Mouse (Mus musculus): ENCODE results near the gene Pigc. TPM values are rescaled to one million over a fixed set of nuclear protein-coding genes. Genes with fewer than 3 reads are reported as not detected.

The Pigc gene
- polyA plus RNA-seq, 1 experiment from 2014 or later = 35.8 TPM

- H3K4me2 ChIP-seq = no peak overlapping the region
- WGBS = 82% methylated on average over 5 of the region's 5 CpGs
These were observed 9.3 kb downstream of the Pigc start for GRCm38 (mm10) chr1:161978173-161978700.

DNA sequence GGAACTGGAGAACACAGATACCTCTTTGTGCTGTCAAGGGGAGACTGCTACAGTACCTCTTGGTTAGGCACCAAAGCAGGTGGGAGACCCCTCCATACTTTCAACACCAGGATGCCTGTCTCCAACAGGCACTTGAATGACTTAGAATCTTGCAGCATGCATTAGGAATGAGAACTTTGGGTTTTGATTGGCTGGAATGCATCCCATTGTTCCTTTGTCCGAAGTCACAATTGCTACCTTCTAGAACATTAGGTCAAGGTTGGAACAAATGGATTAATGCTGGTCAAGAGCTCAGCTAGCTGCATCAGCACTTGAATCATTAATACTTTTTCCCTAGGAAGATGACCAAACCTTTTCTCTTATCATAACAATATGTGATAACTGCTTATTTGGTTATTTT is 10.6 kb downstream of the Pigc start, which contains the start of gene 4930558K02Rik:
Gene 4930558K02Rik (minus strand): TSS at position 101 of the 400 bp plus-strand sequence.
- H3K4me2 ChIP-seq = no peak within 1 kb of the TSS
- H3K4me3 ChIP-seq (replicated peaks) = no peak within 1 kb of the TSS
- no peaks in the 10 kb centered on the region for H3K27me3 ChIP-seq (replicated peaks)
- peaks cover 17% of the 10 kb centered on the region for H3K4me1 ChIP-seq
- ATAC-seq (ENCODE audit: insufficient read depth, low FRiP score, low read depth) = no peak
- H3K27ac ChIP-seq = no peak within 1 kb of the TSS
- no peaks in the 10 kb centered on the region for H3K36me3 ChIP-seq
- no peak within 1 kb of the TSS for H3K9ac ChIP-seq
- 72% methylated on average over 1 of the region's 1 CpGs for WGBS
- no peaks in the 10 kb centered on the region for H3K9me3 ChIP-seq

More at GRCm38 (mm10) chr1:161978173-161978700, 9.3 kb downstream of the Pigc start:
- no peaks in the 10 kb centered on the region for H3K27me3 ChIP-seq (replicated peaks)
- peaks cover 17% of the 10 kb centered on the region for H3K4me1 ChIP-seq
- H3K9me3 ChIP-seq = no peaks in the 10 kb centered on the region
- H3K36me3 ChIP-seq = no peaks in the 10 kb centered on the region
- H3K27ac ChIP-seq = no peak overlapping the region
- no peak overlapping the region for H3K9ac ChIP-seq
- no peak for ATAC-seq (ENCODE audit: insufficient read depth, low FRiP score, low read depth)
- no peak overlapping the region for H3K4me3 ChIP-seq (replicated peaks)

GRCm38 (mm10) chr1:161980046-161980445 is 11.1 kb downstream of the Pigc start:
- ATAC-seq (ENCODE audit: insufficient read depth, low FRiP score, low read depth) = no peak
- H3K9me3 ChIP-seq = no peaks in the 10 kb centered on the region

DNA sequence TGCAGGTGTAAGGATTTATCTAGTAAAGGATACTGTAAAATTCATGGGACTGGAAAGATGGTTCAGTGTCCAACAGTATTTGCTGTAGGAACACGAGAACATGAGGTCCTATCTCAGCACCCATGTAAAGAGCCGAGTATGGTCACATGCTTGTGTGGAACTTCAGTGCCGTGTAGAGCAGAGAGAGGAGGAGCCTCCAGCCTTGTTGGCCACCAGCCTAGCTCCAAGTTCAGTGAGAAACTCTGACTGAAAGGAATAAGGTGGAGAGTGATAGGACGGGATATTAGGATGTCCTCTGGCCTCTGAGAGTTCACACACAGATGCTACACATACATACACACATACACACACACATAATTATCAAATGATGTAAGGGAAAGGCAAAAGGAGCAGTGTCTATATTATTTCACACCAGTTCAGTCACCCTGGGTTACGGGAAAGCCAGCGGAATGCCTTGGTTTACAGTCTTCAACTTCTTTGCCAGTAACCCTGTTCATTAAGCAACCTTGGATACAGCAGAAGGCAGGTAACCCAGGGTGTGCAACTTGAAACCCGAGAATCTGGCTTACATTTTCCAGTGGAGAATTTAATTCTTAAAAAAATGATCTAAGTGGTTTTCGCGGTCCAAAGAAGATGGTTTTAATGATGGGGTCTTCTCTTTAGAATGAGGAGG is 11.8 kb downstream of the Pigc start:
- H3K4me3 ChIP-seq (replicated peaks) = no peak overlapping the region
- 74% methylated on average over 9 of the region's 9 CpGs for WGBS
- peaks cover 16% of the 10 kb centered on the region for H3K4me1 ChIP-seq
- no peak overlapping the region for H3K4me2 ChIP-seq
- H3K9ac ChIP-seq = no peak overlapping the region
- no peaks in the 10 kb centered on the region for H3K9me3 ChIP-seq
- H3K27ac ChIP-seq = no peak overlapping the region
- no peaks in the 10 kb centered on the region for H3K27me3 ChIP-seq (replicated peaks)
- no peaks in the 10 kb centered on the region for H3K36me3 ChIP-seq
- no peak for ATAC-seq (ENCODE audit: insufficient read depth, low FRiP score, low read depth)

More at GRCm38 (mm10) chr1:161980046-161980445, 11.1 kb downstream of the Pigc start:
- Histone ChIP-seq H3K4me2 (no peak overlapping the region), H3K27ac (no peak overlapping the region), H3K9ac (no peak overlapping the region), H3K4me1 (peaks cover 17% of the 10 kb centered on the region), H3K4me3 (replicated peaks) (no peak overlapping the region), H3K27me3 (replicated peaks) (no peaks in the 10 kb centered on the region), H3K36me3 (no peaks in the 10 kb centered on the region)
- WGBS = 86% methylated on average over 2 of the region's 2 CpGs

DNA sequence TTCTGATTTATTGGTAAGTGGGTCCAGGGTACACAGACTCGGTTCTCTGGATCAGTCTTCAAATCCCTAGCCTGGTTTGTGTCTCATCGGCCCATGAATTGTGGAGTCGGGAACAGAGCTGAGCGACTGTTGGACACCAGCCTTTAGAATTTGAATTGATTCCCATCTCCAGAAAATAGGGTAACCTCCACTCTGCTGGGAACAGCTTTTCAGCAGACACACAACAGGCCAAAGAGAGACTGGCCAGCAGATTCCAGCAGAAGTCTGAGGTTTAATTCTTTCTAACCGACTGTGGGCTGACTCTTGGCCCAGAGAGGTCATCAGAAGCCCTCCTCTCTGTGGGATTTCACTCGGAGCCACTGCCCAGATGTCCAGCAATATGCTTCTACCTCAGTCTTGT is 14.5 kb downstream of the Pigc start:
- no peak overlapping the region for H3K9ac ChIP-seq
- H3K36me3 ChIP-seq = no peaks in the 10 kb centered on the region
- H3K4me1 ChIP-seq = no peaks in the 10 kb centered on the region
- no peak overlapping the region for H3K4me2 ChIP-seq
- no peak overlapping the region for H3K4me3 ChIP-seq (replicated peaks)
- no peaks in the 10 kb centered on the region for H3K9me3 ChIP-seq
- WGBS = 61% methylated on average over 6 of the region's 6 CpGs
- no peak for ATAC-seq (ENCODE audit: insufficient read depth, low FRiP score, low read depth)
- no peaks in the 10 kb centered on the region for H3K27me3 ChIP-seq (replicated peaks)
- H3K27ac ChIP-seq = no peak overlapping the region

DNA sequence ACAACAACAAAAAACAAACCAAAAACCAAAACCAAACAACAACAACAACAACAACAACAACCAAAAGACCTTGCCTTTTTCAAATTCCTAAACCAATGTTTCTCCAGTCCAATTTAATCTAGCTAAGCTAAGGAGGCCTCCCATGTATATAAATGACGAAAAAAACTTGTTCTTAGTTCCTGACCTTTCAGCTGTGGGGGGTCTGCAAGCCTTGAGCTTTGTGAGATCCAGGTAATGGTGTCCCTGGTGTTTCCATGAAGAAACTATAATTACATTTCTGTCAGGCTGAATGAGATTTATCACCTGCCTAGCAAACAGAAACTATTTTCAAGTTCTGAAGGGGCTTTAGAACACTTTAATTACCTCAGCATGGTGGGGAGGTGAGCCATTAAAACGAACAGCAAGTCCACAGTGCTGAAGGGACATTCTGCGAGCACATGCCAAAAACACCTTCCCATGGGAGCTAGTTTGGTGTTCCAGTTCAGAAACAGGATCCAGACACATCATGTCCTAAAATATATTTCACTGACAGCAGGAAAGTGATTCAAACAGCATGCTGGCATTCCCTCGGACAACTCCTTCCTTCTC is 15.1 kb downstream of the Pigc start:
- Histone ChIP-seq H3K4me2 (no peak overlapping the region), H3K9ac (no peak overlapping the region), H3K4me3 (replicated peaks) (no peak overlapping the region), H3K36me3 (no peaks in the 10 kb centered on the region), H3K27me3 (replicated peaks) (no peaks in the 10 kb centered on the region), H3K27ac (no peak overlapping the region), H3K4me1 (no peaks in the 10 kb centered on the region), H3K9me3 (no peaks in the 10 kb centered on the region)
- 28% methylated on average over 4 of the region's 4 CpGs for WGBS
- no peak for ATAC-seq (ENCODE audit: insufficient read depth, low FRiP score, low read depth)

DNA sequence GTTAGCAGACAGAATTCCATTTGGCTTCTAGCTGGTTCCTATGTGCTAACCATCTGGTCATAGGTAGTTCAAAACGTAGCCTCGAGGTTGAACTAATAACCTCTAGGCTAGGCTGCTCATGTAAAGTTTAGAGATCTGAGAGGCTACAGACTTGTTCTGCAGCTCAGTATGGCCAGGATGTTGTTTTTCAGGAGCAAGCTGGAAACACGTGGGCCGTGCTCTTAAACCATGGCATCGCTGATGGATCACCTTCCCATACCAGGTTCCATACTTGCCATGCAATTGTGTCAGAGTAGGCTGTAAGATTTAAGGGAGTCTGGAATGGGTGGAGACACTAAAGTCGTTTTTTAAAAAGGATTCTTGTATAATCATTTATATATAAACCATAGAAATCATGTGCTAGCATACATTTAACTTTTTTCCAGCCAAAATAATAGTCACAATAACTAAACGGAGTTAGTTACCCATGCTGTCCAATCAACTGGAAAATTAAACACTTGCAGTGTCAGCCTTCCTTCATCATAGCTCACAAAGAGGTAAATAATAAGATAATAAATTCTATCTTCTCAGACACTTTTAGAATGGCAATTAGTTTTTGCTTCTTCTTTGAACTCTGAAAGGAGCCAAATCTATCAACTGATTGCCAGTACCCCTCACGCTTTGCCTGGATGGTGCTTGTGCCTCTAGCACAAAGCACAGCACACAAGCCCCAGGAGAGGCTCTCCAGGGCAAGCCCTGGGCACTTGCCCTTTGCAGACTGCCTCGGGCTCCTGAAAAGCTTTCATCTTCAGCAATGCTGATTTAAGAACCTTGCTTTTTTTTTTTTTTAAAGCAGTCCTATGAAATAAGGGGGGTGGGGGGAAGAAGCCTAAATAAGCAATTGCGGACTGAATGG is 21.9 kb downstream of the Pigc start:
- H3K4me1 ChIP-seq = no peaks in the 10 kb centered on the region
- H3K4me2 ChIP-seq = no peak overlapping the region
- H3K36me3 ChIP-seq = no peaks in the 10 kb centered on the region
- no peak overlapping the region for H3K4me3 ChIP-seq (replicated peaks)
- H3K27me3 ChIP-seq (replicated peaks) = no peaks in the 10 kb centered on the region
- H3K9ac ChIP-seq = no peak overlapping the region
- H3K27ac ChIP-seq = no peak overlapping the region
- H3K9me3 ChIP-seq = no peaks in the 10 kb centered on the region
- ATAC-seq (ENCODE audit: insufficient read depth, low FRiP score, low read depth) = no peak
- 53% methylated on average over 10 of the region's 10 CpGs for WGBS

- H3K9me3 ChIP-seq = no peaks in the 10 kb centered on the region
- no peak overlapping the region for H3K27ac ChIP-seq
- H3K4me2 ChIP-seq = no peak overlapping the region
- ATAC-seq (ENCODE audit: insufficient read depth, low FRiP score, low read depth) = no peak
- no peaks in the 10 kb centered on the region for H3K4me1 ChIP-seq
- H3K27me3 ChIP-seq (replicated peaks) = no peaks in the 10 kb centered on the region
- no peaks in the 10 kb centered on the region for H3K36me3 ChIP-seq
- 89% methylated on average over 11 of the region's 11 CpGs for WGBS
- H3K9ac ChIP-seq = no peak overlapping the region
- H3K4me3 ChIP-seq (replicated peaks) = no peak overlapping the region
These were observed 22.9 kb downstream of the Pigc start for GRCm38 (mm10) chr1:161991846-161992245.

GRCm38 (mm10) chr1:161992389-161992788 is 23.4 kb downstream of the Pigc start:
- H3K4me1 ChIP-seq = no peaks in the 10 kb centered on the region

GRCm38 (mm10) chr1:161998781-161999180 is 29.8 kb downstream of the Pigc start:
- H3K27me3 ChIP-seq (replicated peaks) = no peaks in the 10 kb centered on the region
- H3K4me3 ChIP-seq (replicated peaks) = no peak overlapping the region
- no peak overlapping the region for H3K4me2 ChIP-seq
- no peaks in the 10 kb centered on the region for H3K9me3 ChIP-seq
- WGBS = 36% methylated on average over 4 of the region's 4 CpGs
- ATAC-seq (ENCODE audit: insufficient read depth, low FRiP score, low read depth) = no peak
- H3K4me1 ChIP-seq = peaks cover 16% of the 10 kb centered on the region; the same call in 1 of the 2 replicates
- no peaks in the 10 kb centered on the region for H3K36me3 ChIP-seq
- no peak overlapping the region for H3K9ac ChIP-seq
- no peak overlapping the region for H3K27ac ChIP-seq

More at GRCm38 (mm10) chr1:161992389-161992788, 23.4 kb downstream of the Pigc start:
- WGBS = 85% methylated on average over 7 of the region's 7 CpGs
- no peak overlapping the region for H3K9ac ChIP-seq
- H3K36me3 ChIP-seq = no peaks in the 10 kb centered on the region
- no peaks in the 10 kb centered on the region for H3K9me3 ChIP-seq
- no peak overlapping the region for H3K4me2 ChIP-seq
- no peaks in the 10 kb centered on the region for H3K27me3 ChIP-seq (replicated peaks)
- H3K4me3 ChIP-seq (replicated peaks) = no peak overlapping the region
- H3K27ac ChIP-seq = no peak overlapping the region
- ATAC-seq (ENCODE audit: insufficient read depth, low FRiP score, low read depth) = no peak

DNA sequence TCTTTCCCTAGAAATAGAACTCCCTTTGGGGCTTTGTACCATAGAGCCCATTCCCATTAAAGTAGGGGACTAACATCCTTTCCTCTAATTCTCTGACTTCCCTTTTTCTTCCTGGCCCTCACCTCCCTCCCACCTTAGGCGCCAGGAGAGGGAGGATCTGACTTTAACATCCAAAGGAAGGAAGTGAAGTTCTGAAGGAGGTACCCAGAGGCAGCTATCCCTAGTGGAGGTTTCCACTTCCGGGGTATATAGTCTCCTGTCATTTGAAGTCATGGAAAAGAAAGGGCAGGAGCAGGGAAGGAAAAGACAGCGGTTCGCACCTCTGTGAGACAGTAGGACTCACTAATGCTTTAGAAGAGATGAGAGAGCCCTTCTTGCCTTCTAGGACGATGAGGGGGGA is 30.4 kb downstream of the Pigc start:
- no peak overlapping the region for H3K4me2 ChIP-seq
- 31% methylated on average over 4 of the region's 5 CpGs for WGBS
- H3K9me3 ChIP-seq = no peaks in the 10 kb centered on the region
- no peaks in the 10 kb centered on the region for H3K36me3 ChIP-seq
- H3K9ac ChIP-seq = no peak overlapping the region
- H3K4me1 ChIP-seq = peaks cover 22% of the 10 kb centered on the region
- no peaks in the 10 kb centered on the region for H3K27me3 ChIP-seq (replicated peaks)
- H3K27ac ChIP-seq = peak overlapping the region; percentile 79; the same call in 1 of the 2 replicates
- no peak for ATAC-seq (ENCODE audit: insufficient read depth, low FRiP score, low read depth)
- no peak overlapping the region for H3K4me3 ChIP-seq (replicated peaks)
